8 mouse cellular contexts compared by ENCODE assay signal in the genomic region with DNA sequence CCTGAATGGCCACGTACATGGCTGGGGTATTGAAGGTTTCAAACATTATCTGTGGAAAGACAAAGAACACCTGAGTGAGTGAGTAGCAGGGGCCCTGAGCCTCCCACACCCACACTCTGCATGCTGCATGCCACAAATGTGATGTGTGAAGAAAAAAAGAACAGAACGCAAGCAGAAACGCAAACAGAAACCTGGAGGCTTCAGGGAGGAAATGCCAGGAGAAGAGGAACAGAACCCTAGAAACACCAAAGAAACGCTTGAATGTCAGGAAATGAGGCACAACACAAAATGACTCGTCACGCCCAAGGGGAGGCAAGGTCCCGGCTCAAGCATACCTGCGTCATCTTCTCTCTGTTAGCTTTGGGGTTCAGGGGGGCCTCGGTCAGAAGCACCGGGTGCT. TPM values are rescaled to one million over a fixed set of nuclear protein-coding genes. Genes with fewer than 3 reads are reported as not detected.
DNase-seq lines count a peak whose midpoint lies in the region; ATAC-seq and TF ChIP-seq lines count a peak whose summit lies in the region.

No protein-coding gene starts in this region.

- H3K4me3 ChIP-seq in kidney, embryonic 14.5 days (ENCODE audit: low read length) = peak overlapping the region; percentile 99
- H3K4me3 ChIP-seq in E14TG2a.4 (replicated peaks; ENCODE audit: low read length) = peak overlapping the region; percentile 89
- H3K4me3 ChIP-seq in embryonic fibroblast, embryonic 13.5 days (ENCODE audit: insufficient read depth, low read length) = peak overlapping the region; percentile 99
- H3K4me3 ChIP-seq in hindbrain, embryonic 13.5 days = peak overlapping the region; percentile 100
- H3K4me3 ChIP-seq in liver, postnatal 0 days (ENCODE audit: low read depth, low read length) = peak overlapping the region; percentile 80
- peak overlapping the region; percentile 99 for H3K4me3 ChIP-seq in stomach, postnatal 0 days (ENCODE audit: low read depth, low read length)

- TF ChIP-seq EP300 in liver, postnatal 0 days (IDR thresholded peaks at IDR 0.05; ENCODE audit: low read depth) = no peak
- TF ChIP-seq EP300 in stomach, postnatal 0 days (optimal IDR thresholded peaks at IDR 0.05) = no peak

- TF ChIP-seq CTCF in E14TG2a.4 (conservative IDR thresholded peaks at IDR 0.05; ENCODE audit: low read length) = no peak
- no peak for TF ChIP-seq CTCF in embryonic fibroblast, embryonic 13.5 days (IDR thresholded peaks at IDR 0.05; ENCODE audit: borderline replicate concordance, insufficient read depth, low read length)
- TF ChIP-seq CTCF in liver, postnatal 0 days (IDR thresholded peaks at IDR 0.05; ENCODE audit: low read depth) = no peak
- no peak for TF ChIP-seq CTCF in stomach, postnatal 0 days (IDR thresholded peaks at IDR 0.05; ENCODE audit: low read depth)

- ATAC-seq in kidney, embryonic 14.5 days (ENCODE audit: low FRiP score, low TSS enrichment) = no peak
- no peak for ATAC-seq in hindbrain, embryonic 13.5 days (ENCODE audit: low FRiP score)
- ATAC-seq in liver, postnatal 0 days = no peak
- no peak for ATAC-seq in stomach, postnatal 0 days (ENCODE audit: low FRiP score, low TSS enrichment)

- H3K9me3 ChIP-seq in kidney, embryonic 14.5 days (ENCODE audit: control insufficient read depth, low read length) = no peaks in the 10 kb centered on the region
- H3K9me3 ChIP-seq in E14TG2a.4 (ENCODE audit: low read length) = peaks cover 48% of the 10 kb centered on the region
- H3K9me3 ChIP-seq in hindbrain, embryonic 13.5 days = no peaks in the 10 kb centered on the region
- no peaks in the 10 kb centered on the region for H3K9me3 ChIP-seq in liver, postnatal 0 days (ENCODE audit: low read length)
- H3K9me3 ChIP-seq in stomach, postnatal 0 days (ENCODE audit: control insufficient read depth, low read length) = no peaks in the 10 kb centered on the region

- H3K36me3 ChIP-seq in kidney, embryonic 14.5 days (ENCODE audit: control insufficient read depth, insufficient read depth, low read length) = peaks cover 16% of the 10 kb centered on the region
- H3K36me3 ChIP-seq in E14TG2a.4 (ENCODE audit: insufficient read depth, low read length) = peaks cover 23% of the 10 kb centered on the region
- H3K36me3 ChIP-seq in hindbrain, embryonic 13.5 days = peaks cover 23% of the 10 kb centered on the region
- H3K36me3 ChIP-seq in liver, postnatal 0 days (replicated peaks; ENCODE audit: insufficient read depth, low read length) = peaks cover 10% of the 10 kb centered on the region
- H3K36me3 ChIP-seq in stomach, postnatal 0 days (ENCODE audit: control insufficient read depth, insufficient read depth, low read length) = peaks cover 5% of the 10 kb centered on the region

- peaks cover 18% of the 10 kb centered on the region for H3K4me1 ChIP-seq in kidney, embryonic 14.5 days (ENCODE audit: control insufficient read depth, insufficient read depth, low read length)
- peaks cover 29% of the 10 kb centered on the region for H3K4me1 ChIP-seq in E14TG2a.4 (replicated peaks; ENCODE audit: low read depth, low read length)
- H3K4me1 ChIP-seq in embryonic fibroblast, embryonic 13.5 days (ENCODE audit: control insufficient read depth, insufficient read depth, low read length) = peaks cover 10% of the 10 kb centered on the region; the same call in 1 of the 2 replicates
- peaks cover 51% of the 10 kb centered on the region for H3K4me1 ChIP-seq in hindbrain, embryonic 13.5 days (replicated peaks)
- H3K4me1 ChIP-seq in liver, postnatal 0 days (ENCODE audit: insufficient read depth) = peaks cover 26% of the 10 kb centered on the region
- no peaks in the 10 kb centered on the region; the same call in none of the 2 replicates for H3K4me1 ChIP-seq in stomach, postnatal 0 days (replicated peaks; ENCODE audit: control insufficient read depth, insufficient read depth)

- peak overlapping the region; percentile 47; the same call in 1 of the 2 replicates for H3K27ac ChIP-seq in kidney, embryonic 14.5 days (ENCODE audit: low read depth, low read length)
- H3K27ac ChIP-seq in embryonic fibroblast, embryonic 13.5 days (ENCODE audit: insufficient read depth, low read length) = peak overlapping the region; percentile 91
- H3K27ac ChIP-seq in hindbrain, embryonic 13.5 days = peak overlapping the region; percentile 100
- 0 out of 2 replicates have a peak overlapping the region, but pooled peaks have one; percentile 18 for H3K27ac ChIP-seq in liver, postnatal 0 days (ENCODE audit: low read depth)
- peak overlapping the region; percentile 100 for H3K27ac ChIP-seq in stomach, postnatal 0 days (replicated peaks)

- peak overlapping the region; percentile 100 for H3K9ac ChIP-seq in kidney, embryonic 14.5 days (ENCODE audit: low read depth, low read length)
- peak overlapping the region; percentile 100 for H3K9ac ChIP-seq in hindbrain, embryonic 13.5 days
- peak overlapping the region; percentile 94; the same call in 1 of the 2 replicates for H3K9ac ChIP-seq in liver, postnatal 0 days (replicated peaks)
- peak overlapping the region; percentile 100 for H3K9ac ChIP-seq in stomach, postnatal 0 days (ENCODE audit: low read length)

- H3K27me3 ChIP-seq in kidney, embryonic 14.5 days (ENCODE audit: control insufficient read depth, insufficient read depth, low read length) = no peaks in the 10 kb centered on the region
- H3K27me3 ChIP-seq in E14TG2a.4 (ENCODE audit: insufficient read depth, low read length) = no peaks in the 10 kb centered on the region
- H3K27me3 ChIP-seq in hindbrain, embryonic 13.5 days = no peaks in the 10 kb centered on the region
- no peaks in the 10 kb centered on the region for H3K27me3 ChIP-seq in liver, postnatal 0 days (ENCODE audit: insufficient read depth, low read length)
- no peaks in the 10 kb centered on the region for H3K27me3 ChIP-seq in stomach, postnatal 0 days (ENCODE audit: control insufficient read depth, insufficient read depth, low read length)

- no peak for DNase-seq in kidney, adult 9 months
- DNase-seq in liver, postnatal 0 days = peak; percentile 33
- peak; percentile 37 for DNase-seq in stomach, postnatal 0 days (ENCODE audit: low spot score)
- DNase-seq in retina, postnatal 1 day = no peak

- peak; percentile 63 for TF ChIP-seq POLR2A in embryonic fibroblast, embryonic 13.5 days (IDR thresholded peaks at IDR 0.05; ENCODE audit: low read depth, low read length)

- 7% methylated on average over 10 of the region's 10 CpGs for WGBS in kidney, embryonic 14.5 days
- 5% methylated on average over 10 of the region's 10 CpGs for WGBS in hindbrain, embryonic 13.5 days
- WGBS in liver, postnatal 0 days (ENCODE audit: insufficient replicate concordance) = 2% methylated on average over 10 of the region's 10 CpGs
- 3% methylated on average over 10 of the region's 10 CpGs for WGBS in stomach, postnatal 0 days

- H3K4me2 ChIP-seq in kidney, embryonic 14.5 days (replicated peaks; ENCODE audit: low read depth, low read length) = peak overlapping the region; percentile 89
- peak overlapping the region; percentile 83 for H3K4me2 ChIP-seq in hindbrain, embryonic 13.5 days
- H3K4me2 ChIP-seq in liver, postnatal 0 days (ENCODE audit: low read depth, low read length) = peak overlapping the region; percentile 99
- peak overlapping the region; percentile 84 for H3K4me2 ChIP-seq in stomach, postnatal 0 days (replicated peaks; ENCODE audit: low read depth)

RNA-seq across cellular contexts. Expression of a gene that starts 1.0 kb away (rescaled TPM):
- polyA plus RNA-seq in kidney, embryonic 14.5 days (2014; fragmentation: Nextera tagmentation; extraction: Ambion mirVana) = 2,303 and 2,603 TPM in 2 replicates
- polyA plus RNA-seq in embryonic fibroblast, embryonic 13.5 days (2011; ENCODE audit: insufficient read length, low read depth, missing spikeins) = 5,586 and 6,404 TPM in 2 replicates
- 4,110 and 4,339 TPM in 2 replicates for polyA plus RNA-seq in hindbrain, embryonic 13.5 days (2015; fragmentation: Nextera tagmentation; extraction: Ambion mirVana)
- 463 and 498 TPM in 2 replicates for polyA plus RNA-seq in liver, postnatal 0 days (2015; fragmentation: Nextera tagmentation; extraction: Ambion mirVana)
- polyA plus RNA-seq in stomach, postnatal 0 days (2015; fragmentation: Nextera tagmentation; extraction: Ambion mirVana) = 2,268 and 2,377 TPM in 2 replicates

RNA-seq across cellular contexts. Expression of a gene that starts 14.0 kb away (rescaled TPM):
- polyA plus RNA-seq in kidney, embryonic 14.5 days (2014; fragmentation: Nextera tagmentation; extraction: Ambion mirVana) = 0.62 and 1.6 TPM in 2 replicates
- polyA plus RNA-seq in embryonic fibroblast, embryonic 13.5 days (2011; ENCODE audit: insufficient read length, low read depth, missing spikeins) = not detected in 2 replicates
- 1.6 and 2.6 TPM in 2 replicates for polyA plus RNA-seq in hindbrain, embryonic 13.5 days (2015; fragmentation: Nextera tagmentation; extraction: Ambion mirVana)
- not detected in 2 replicates for polyA plus RNA-seq in liver, postnatal 0 days (2015; fragmentation: Nextera tagmentation; extraction: Ambion mirVana)
- polyA plus RNA-seq in stomach, postnatal 0 days (2015; fragmentation: Nextera tagmentation; extraction: Ambion mirVana) = 0.41 and 0.47 TPM in 2 replicates

RNA-seq across cellular contexts. Expression of a gene that starts 31.3 kb away (rescaled TPM):
- polyA plus RNA-seq in kidney, embryonic 14.5 days (2014; fragmentation: Nextera tagmentation; extraction: Ambion mirVana) = 32.1 and 40.3 TPM in 2 replicates
- polyA plus RNA-seq in embryonic fibroblast, embryonic 13.5 days (2011; ENCODE audit: insufficient read length, low read depth, missing spikeins) = 8.5 and 10.9 TPM in 2 replicates
- polyA plus RNA-seq in hindbrain, embryonic 13.5 days (2015; fragmentation: Nextera tagmentation; extraction: Ambion mirVana) = 74.6 and 82.4 TPM in 2 replicates
- 5.5 and 5.8 TPM in 2 replicates for polyA plus RNA-seq in liver, postnatal 0 days (2015; fragmentation: Nextera tagmentation; extraction: Ambion mirVana)
- polyA plus RNA-seq in stomach, postnatal 0 days (2015; fragmentation: Nextera tagmentation; extraction: Ambion mirVana) = 14.3 and 15.3 TPM in 2 replicates

Comparison
In these comparisons a context has a peak if more than half of its experiments do, and no peak if none do; other contexts are left out.
1. H3K27ac ChIP-seq: peak in every context shown above with its lines; median percentile 100 in hindbrain, embryonic 13.5 days; 100 in stomach, postnatal 0 days; 91 in embryonic fibroblast, embryonic 13.5 days; 47 in kidney, embryonic 14.5 days; 18 in liver, postnatal 0 days.
2. DNase-seq: peak in liver, postnatal 0 days (single experiment) and stomach, postnatal 0 days (single experiment); none in kidney, adult 9 months (single experiment) and retina, postnatal 1 day (single experiment).
3. Peak in every context shown above with its lines, with median percentiles within 50 percentile points of each other: H3K4me2 ChIP-seq, H3K4me3 ChIP-seq and H3K9ac ChIP-seq.